Mouse (Mus musculus) kidney, embryonic 16.5 days (tissue): ENCODE measurements around the gene 9130213A22Rik. TPM values are rescaled to one million over a fixed set of nuclear protein-coding genes. Genes with fewer than 3 reads are reported as not detected.

Experiments used
- ATAC-seq: fragments of 200-750 bp; cut with Nextera tagmentation; 2 replicates; pipeline ENCODE4 v1.8.0; 2017; ENCODE audit warnings: moderate TSS enrichment; ENCODE audit not compliant: low FRiP score, low TSS enrichment
- H3K27ac ChIP-seq: fragments of 300-500 bp; sonication (generic); 2 replicates; pipeline ENCODE4 v1.5.1; 2014; ENCODE audit warnings: low read length
- H3K27me3 ChIP-seq: fragments of 300-500 bp; sonication (generic); 2 replicates; pipeline ENCODE4 v1.6.1; 2014; ENCODE audit warnings: low read length, control low read depth, mixed read lengths; ENCODE audit not compliant: insufficient read depth
- H3K36me3 ChIP-seq: fragments of 300-500 bp; sonication (generic); 2 replicates; pipeline ENCODE4 v1.6.1; 2014; ENCODE audit warnings: low read length, control low read depth, mixed read lengths; ENCODE audit not compliant: insufficient read depth
- H3K4me1 ChIP-seq: fragments of 300-500 bp; sonication (generic); 2 replicates; pipeline ENCODE4 v1.6.1; 2014; ENCODE audit warnings: low read length, control low read depth, mixed read lengths; ENCODE audit not compliant: insufficient read depth
- H3K4me2 ChIP-seq: fragments of 300-500 bp; sonication (generic); replicated peaks from 2 replicates; pipeline ENCODE4 v1.6.1; 2014; ENCODE audit warnings: low read depth, low read length
- H3K4me3 ChIP-seq: fragments of 300-500 bp; sonication (generic); 2 replicates; pipeline ENCODE4 v1.5.1; 2014; ENCODE audit warnings: mild to moderate bottlenecking, low read length
- H3K9ac ChIP-seq: fragments of 300-500 bp; sonication (generic); replicated peaks from 2 replicates; pipeline ENCODE4 v1.6.1; 2014; ENCODE audit warnings: low read length
- H3K9me3 ChIP-seq: fragments of 300-500 bp; sonication (generic); 2 replicates; pipeline ENCODE4 v1.6.1; 2016; ENCODE audit warnings: low read length, control low read depth
- WGBS: fragments of 180-500 bp; shearing (Covaris S2); extraction: QIAGEN DNeasy Blood & Tissue Kit; methylation state at CpG from one replicate; pipeline ENCODE4 v1.1.7; 2014; 5-methylcytosine and 5-hydroxymethylcytosine counted together
- polyA plus RNA-seq: library from polyadenylated mRNA; unstranded; fragments of >200 nt; fragmentation: Nextera tagmentation; extraction: Ambion mirVana; gene quantifications from 2 replicates; pipeline ENCODE4 v1.2.1, GENCODE M21; 2015

The 9130213A22Rik gene
- polyA plus RNA-seq, 1 experiment from 2014 or later, result 0.42 TPM

- no peak overlapping the region for H3K27ac ChIP-seq
- H3K27me3 ChIP-seq, result no peaks in the 10 kb centered on the region
- no peak overlapping the region for H3K4me2 ChIP-seq
- WGBS, result 95% methylated on average over 8 of the region's 8 CpGs
- H3K36me3 ChIP-seq, result no peaks in the 10 kb centered on the region
- peaks cover 8% of the 10 kb centered on the region; the same call in 1 of the 2 replicates for H3K4me1 ChIP-seq
- no peak overlapping the region for H3K9ac ChIP-seq
- no peak overlapping the region for H3K4me3 ChIP-seq
- no peak for ATAC-seq
- H3K9me3 ChIP-seq, result no peaks in the 10 kb centered on the region
Measured at GRCm38 (mm10) chr11:69080855-69081222, 41.5 kb downstream of the 9130213A22Rik start.

- WGBS, result 71% methylated on average over 15 of the region's 15 CpGs
- Histone ChIP-seq H3K4me2 (no peak overlapping the region), H3K9ac (no peak overlapping the region), H3K36me3 (no peaks in the 10 kb centered on the region), H3K4me3 (no peak overlapping the region), H3K27me3 (no peaks in the 10 kb centered on the region), H3K9me3 (no peaks in the 10 kb centered on the region), H3K4me1 (peaks cover 8% of the 10 kb centered on the region; the same call in 1 of the 2 replicates), H3K27ac (no peak overlapping the region)
- no peak for ATAC-seq
Measured at GRCm38 (mm10) chr11:69080102-69080854, 42.1 kb downstream of the 9130213A22Rik start.

GRCm38 (mm10) chr11:69078805-69079438 is 43.5 kb downstream of the 9130213A22Rik start:
- H3K36me3 ChIP-seq, result no peaks in the 10 kb centered on the region
- H3K27me3 ChIP-seq, result no peaks in the 10 kb centered on the region
- H3K4me3 ChIP-seq, result no peak overlapping the region
- WGBS, result 43% methylated on average over 5 of the region's 5 CpGs
- no peak overlapping the region for H3K9ac ChIP-seq
- H3K4me1 ChIP-seq, result peaks cover 8% of the 10 kb centered on the region
- no peak overlapping the region for H3K27ac ChIP-seq
- H3K9me3 ChIP-seq, result no peaks in the 10 kb centered on the region
- no peak for ATAC-seq
- H3K4me2 ChIP-seq, result no peak overlapping the region

- H3K36me3 ChIP-seq, result no peaks in the 10 kb centered on the region
- WGBS, result 54% methylated on average over 6 of the region's 6 CpGs
- H3K4me2 ChIP-seq, result no peak overlapping the region
- H3K4me1 ChIP-seq, result peaks cover 8% of the 10 kb centered on the region
- H3K27me3 ChIP-seq, result no peaks in the 10 kb centered on the region
- H3K9me3 ChIP-seq, result no peaks in the 10 kb centered on the region
- no peak overlapping the region for H3K27ac ChIP-seq
- H3K9ac ChIP-seq, result no peak overlapping the region
- no peak overlapping the region for H3K4me3 ChIP-seq
- ATAC-seq, result no peak
Measured at GRCm38 (mm10) chr11:69078041-69078440, 44.3 kb downstream of the 9130213A22Rik start.

- Histone ChIP-seq H3K4me1 (peaks cover 12% of the 10 kb centered on the region), H3K27me3 (no peaks in the 10 kb centered on the region), H3K4me2 (no peak overlapping the region), H3K27ac (no peak overlapping the region), H3K9ac (no peak overlapping the region), H3K36me3 (no peaks in the 10 kb centered on the region), H3K4me3 (no peak overlapping the region), H3K9me3 (no peaks in the 10 kb centered on the region)
- no peak for ATAC-seq
- 78% methylated on average over 9 of the region's 9 CpGs for WGBS
Measured at GRCm38 (mm10) chr11:69077316-69077715, 45.1 kb downstream of the 9130213A22Rik start.

- WGBS, result 64% methylated on average over 5 of the region's 5 CpGs
- Histone ChIP-seq H3K27me3 (no peaks in the 10 kb centered on the region), H3K9me3 (no peaks in the 10 kb centered on the region), H3K36me3 (no peaks in the 10 kb centered on the region), H3K9ac (no peak overlapping the region), H3K4me1 (peaks cover 14% of the 10 kb centered on the region), H3K27ac (no peak overlapping the region), H3K4me2 (no peak overlapping the region), H3K4me3 (no peak overlapping the region)
- no peak for ATAC-seq
Measured at GRCm38 (mm10) chr11:69076572-69076971, 45.8 kb downstream of the 9130213A22Rik start.

- H3K9me3 ChIP-seq, result no peaks in the 10 kb centered on the region
- no peaks in the 10 kb centered on the region for H3K27me3 ChIP-seq
- H3K36me3 ChIP-seq, result no peaks in the 10 kb centered on the region
- 61% methylated on average over 8 of the region's 9 CpGs for WGBS
- peaks cover 20% of the 10 kb centered on the region for H3K4me1 ChIP-seq
- ATAC-seq, result no peak
- no peak overlapping the region for H3K4me3 ChIP-seq
- no peak overlapping the region for H3K4me2 ChIP-seq
- no peak overlapping the region for H3K27ac ChIP-seq
- no peak overlapping the region for H3K9ac ChIP-seq
Measured at GRCm38 (mm10) chr11:69075764-69076479, 46.5 kb downstream of the 9130213A22Rik start.

GRCm38 (mm10) chr11:69074776-69075069 is 47.7 kb downstream of the 9130213A22Rik start:
- no peaks in the 10 kb centered on the region for H3K36me3 ChIP-seq
- no peak overlapping the region for H3K4me2 ChIP-seq
- no peaks in the 10 kb centered on the region for H3K9me3 ChIP-seq
- 43% methylated on average over 2 of the region's 2 CpGs for WGBS
- H3K4me1 ChIP-seq, result peaks cover 23% of the 10 kb centered on the region
- peak overlapping the region; percentile 94; the same call in 1 of the 2 replicates for H3K27ac ChIP-seq
- no peak overlapping the region for H3K4me3 ChIP-seq
- no peak for ATAC-seq
- no peak overlapping the region for H3K9ac ChIP-seq
- no peaks in the 10 kb centered on the region for H3K27me3 ChIP-seq

GRCm38 (mm10) chr11:69073951-69074775 is 48.2 kb downstream of the 9130213A22Rik start:
- Histone ChIP-seq H3K27me3 (no peaks in the 10 kb centered on the region), H3K27ac (peak overlapping the region; percentile 94), H3K9ac (0 out of 2 replicates have a peak overlapping the region, but pooled peaks have one; percentile 2), H3K4me1 (peaks cover 24% of the 10 kb centered on the region), H3K9me3 (no peaks in the 10 kb centered on the region), H3K4me2 (no peak overlapping the region), H3K4me3 (no peak overlapping the region), H3K36me3 (no peaks in the 10 kb centered on the region)
- no peak for ATAC-seq
- 37% methylated on average over 6 of the region's 6 CpGs for WGBS
